Mouse (Mus musculus) embryonic facial prominence, embryonic 15.5 days (tissue): ENCODE results near the gene Olfr772. TPM values are rescaled to one million over a fixed set of nuclear protein-coding genes. Genes with fewer than 3 reads are reported as not detected.
"Not testable (repeated sequence)": the region's sequence is repeated elsewhere in the genome, so short reads cannot be mapped to it uniquely, and the experiment has no call there.

Experiments used
- ATAC-seq: fragments of 200-750 bp; cut with Nextera tagmentation; 2 replicates; pipeline ENCODE4 v1.8.0; 2017; ENCODE audit warnings: low read depth, moderate TSS enrichment; ENCODE audit not compliant: insufficient number of reproducible peaks, low FRiP score, low TSS enrichment
- H3K27ac ChIP-seq: fragments of 300-500 bp; sonication (generic); replicated peaks from 2 replicates; pipeline ENCODE4 v1.5.1; 2015; ENCODE audit warnings: mild to moderate bottlenecking, inconsistent platforms
- H3K27me3 ChIP-seq: fragments of 300-500 bp; sonication (generic); 2 replicates; pipeline ENCODE4 v1.6.1; 2015; ENCODE audit warnings: inconsistent platforms
- H3K36me3 ChIP-seq: fragments of 300-500 bp; sonication (generic); 2 replicates; pipeline ENCODE4 v1.6.1; 2015; ENCODE audit warnings: mild to moderate bottlenecking, inconsistent platforms
- H3K4me1 ChIP-seq: fragments of 300-500 bp; sonication (generic); 2 replicates; pipeline ENCODE4 v1.6.1; 2015; ENCODE audit warnings: inconsistent platforms
- H3K4me2 ChIP-seq: fragments of 300-500 bp; sonication (generic); replicated peaks from 2 replicates; pipeline ENCODE4 v1.6.1; 2015; ENCODE audit warnings: mild to moderate bottlenecking, inconsistent platforms
- H3K4me3 ChIP-seq: fragments of 300-500 bp; sonication (generic); replicated peaks from 2 replicates; pipeline ENCODE4 v1.5.1; 2015; ENCODE audit warnings: mild to moderate bottlenecking, inconsistent platforms
- H3K9ac ChIP-seq: fragments of 300-500 bp; sonication (generic); 2 replicates; pipeline ENCODE4 v1.6.1; 2015; ENCODE audit warnings: inconsistent platforms
- H3K9me3 ChIP-seq: fragments of 300-500 bp; sonication (generic); replicated peaks from 2 replicates; pipeline ENCODE4 v1.6.1; 2016; ENCODE audit warnings: inconsistent platforms
- WGBS: fragments of 180-500 bp; shearing (Covaris S2); methylation state at CpG from one replicate; pipeline ENCODE4 v1.1.7; 2015; 5-methylcytosine and 5-hydroxymethylcytosine counted together
- polyA plus RNA-seq: library from polyadenylated mRNA; unstranded; fragments of >200 nt; fragmentation: Nextera tagmentation; extraction: Ambion mirVana; gene quantifications from 2 replicates; pipeline ENCODE4 v1.2.1, GENCODE M21; 2015

Olfr772 gene
- not detected in 2 replicates for polyA plus RNA-seq

DNA sequence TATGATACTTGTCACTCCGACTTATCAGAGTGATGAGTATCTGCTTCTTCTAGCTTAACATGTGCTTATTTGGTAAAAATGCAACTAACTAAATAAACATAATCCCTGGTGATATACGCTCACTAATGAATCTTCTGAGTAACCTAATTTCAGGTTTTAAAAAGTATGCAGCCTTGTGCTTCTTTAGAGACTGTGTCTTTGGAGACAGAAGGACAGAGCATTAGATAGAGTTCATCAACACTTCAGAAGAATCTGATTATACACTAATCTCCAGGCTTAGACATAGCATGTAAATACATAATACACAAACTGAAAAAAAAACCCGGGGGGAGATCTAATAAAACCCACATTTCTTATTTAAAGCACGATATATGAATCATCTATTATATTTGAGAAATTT, at the start of gene Olfr772:
TSS of gene Olfr772 (minus strand) at position 101 of the 400 bp plus-strand sequence.
- H3K36me3 ChIP-seq, H3K27ac ChIP-seq, H3K9me3 ChIP-seq, H3K4me3 ChIP-seq, H3K27me3 ChIP-seq, ATAC-seq, H3K4me2 ChIP-seq, H3K9ac ChIP-seq, H3K4me1 ChIP-seq: not testable (repeated sequence)
- 89% methylated on average over 4 of the region's 4 CpGs for WGBS

GRCm38 (mm10) chr10:129187319-129187718, 9.6 kb upstream of the Olfr772 start, which contains the start of gene Olfr773:
Olfr773 (minus strand) TSS chr10:129187419.
- not testable (repeated sequence) for H3K4me3 ChIP-seq, H3K27ac ChIP-seq, H3K36me3 ChIP-seq, ATAC-seq, H3K4me1 ChIP-seq, H3K9me3 ChIP-seq, H3K27me3 ChIP-seq, H3K9ac ChIP-seq, H3K4me2 ChIP-seq

GRCm38 (mm10) chr10:129164651-129165050, 13.1 kb downstream of the Olfr772 start, which contains the start of gene Olfr771:
Olfr771 (minus strand) TSS chr10:129164751.
- no peak within 1 kb of the TSS for H3K4me3 ChIP-seq
- no peaks in the 10 kb centered on the region for H3K27me3 ChIP-seq
- H3K4me1 ChIP-seq, result no peaks in the 10 kb centered on the region
- H3K36me3 ChIP-seq, result no peaks in the 10 kb centered on the region
- no peak for ATAC-seq
- H3K4me2 ChIP-seq, result no peak within 1 kb of the TSS
- H3K9me3 ChIP-seq, result no peaks in the 10 kb centered on the region
- H3K9ac ChIP-seq, result no peak within 1 kb of the TSS
- WGBS, result 75% methylated on average over 1 of the region's 1 CpGs
- H3K27ac ChIP-seq, result no peak within 1 kb of the TSS

DNA sequence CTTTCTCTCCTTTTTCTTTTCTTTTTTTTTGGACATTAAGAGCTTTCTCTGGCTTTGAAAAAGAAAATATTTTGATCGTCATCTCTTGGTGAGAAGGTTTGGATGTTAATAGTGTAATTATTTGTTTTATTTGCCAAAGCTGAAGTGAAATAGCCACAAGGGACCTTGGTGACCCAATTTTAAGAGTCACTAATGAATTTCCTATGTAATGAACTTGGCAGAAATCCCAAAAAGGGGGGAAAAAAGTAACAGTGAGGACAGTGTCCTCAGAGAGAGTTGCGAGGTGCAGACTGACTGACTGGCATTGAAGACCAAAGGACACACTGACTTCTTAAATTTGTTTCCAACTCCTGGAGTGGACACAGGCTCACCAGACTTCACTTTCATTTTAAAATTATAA, 38.8 kb downstream of the Olfr772 start, which contains the start of gene Olfr770:
TSS of gene Olfr770 (minus strand) at position 101 of the 400 bp plus-strand sequence.
- Histone ChIP-seq H3K4me1 (no peaks in the 10 kb centered on the region), H3K4me2 (no peak within 1 kb of the TSS), H3K4me3 (no peak within 1 kb of the TSS), H3K36me3 (no peaks in the 10 kb centered on the region), H3K9me3 (no peaks in the 10 kb centered on the region), H3K9ac (no peak within 1 kb of the TSS), H3K27ac (no peak within 1 kb of the TSS), H3K27me3 (no peaks in the 10 kb centered on the region)
- no peak for ATAC-seq
- 78% methylated on average over 2 of the region's 2 CpGs for WGBS

Other genes with a start within 250 kb of the Olfr772 start
- 14.3 and 16.5 TPM in 2 replicates for gene Itga7, start 244.1 kb downstream of the Olfr772 start, polyA plus RNA-seq
- 0.26 and 0.31 TPM in 2 replicates for gene Mettl7b, start 216.9 kb downstream of the Olfr772 start, polyA plus RNA-seq
- gene Olfr9, start 188.5 kb downstream of the Olfr772 start, polyA plus RNA-seq, result 0.05 TPM in 1 of 2 replicates, not detected in the other
- gene Olfr763, start 167.1 kb downstream of the Olfr772 start, polyA plus RNA-seq, result not detected in 2 replicates
- gene Olfr764-ps1, start 138.0 kb downstream of the Olfr772 start, polyA plus RNA-seq, result not detected in 2 replicates
- not detected in 2 replicates for gene Olfr765, start 127.9 kb downstream of the Olfr772 start, polyA plus RNA-seq
- 0.07 TPM in 1 of 2 replicates, not detected in the other for gene Olfr766-ps1, start 108.9 kb downstream of the Olfr772 start, polyA plus RNA-seq
- not detected in 2 replicates for gene Olfr767, start 95.0 kb downstream of the Olfr772 start, polyA plus RNA-seq
- 0.03 TPM in 1 of 2 replicates, not detected in the other for gene Olfr768, start 78.5 kb downstream of the Olfr772 start, polyA plus RNA-seq
- not detected in 2 replicates for gene Olfr769, start 60.1 kb downstream of the Olfr772 start, polyA plus RNA-seq
- gene Olfr770, start 38.9 kb downstream of the Olfr772 start, polyA plus RNA-seq, result not detected in 2 replicates
- gene Olfr771, start 13.2 kb downstream of the Olfr772 start, polyA plus RNA-seq, result not detected in 2 replicates
- gene Olfr773, start 9.5 kb upstream of the Olfr772 start, polyA plus RNA-seq, result not detected in 2 replicates
- not detected in 2 replicates for gene Olfr774, start 58.3 kb upstream of the Olfr772 start, polyA plus RNA-seq
- gene Olfr775, start 70.5 kb upstream of the Olfr772 start, polyA plus RNA-seq, result not detected in 2 replicates
- gene Olfr776, start 81.2 kb upstream of the Olfr772 start, polyA plus RNA-seq, result not detected in 2 replicates
- gene Olfr777, start 93.6 kb upstream of the Olfr772 start, polyA plus RNA-seq, result not detected in 2 replicates
- gene Olfr780, start 140.2 kb upstream of the Olfr772 start, polyA plus RNA-seq, result not detected in 2 replicates
- gene Olfr781, start 150.9 kb upstream of the Olfr772 start, polyA plus RNA-seq, result 0.17 TPM in 1 of 2 replicates, not detected in the other
- 0.19 TPM in 1 of 2 replicates, not detected in the other for gene Olfr782, start 170.9 kb upstream of the Olfr772 start, polyA plus RNA-seq
- 0.07 TPM in 1 of 2 replicates, not detected in the other for gene Olfr784, start 206.2 kb upstream of the Olfr772 start, polyA plus RNA-seq
- gene Olfr785, start 227.5 kb upstream of the Olfr772 start, polyA plus RNA-seq, result not detected in 2 replicates
- gene Olfr786, start 249.4 kb upstream of the Olfr772 start, polyA plus RNA-seq, result 0.17 TPM in 1 of 2 replicates, not detected in the other